Mouse (Mus musculus): Measurements from ENCODE around the gene Rbp3.

- TF ChIP-seq POLR2A (IDR thresholded peaks at IDR 0.05; ENCODE audit: low read depth, low read length) = no peak
- TF ChIP-seq CTCF (IDR thresholded peaks at IDR 0.05; ENCODE audit: extremely low read depth, insufficient read length, insufficient replicate concordance, low read depth, low read length) = no peak
These were observed 39.2 kb downstream of the Rbp3 start for GRCm38 (mm10) chr14:33993051-33993450.

All from small intestine, adult 2 months (tissue).